Mouse (Mus musculus) ES-E14 (cell line): Measurements from ENCODE around the gene Ptms.

Experiments
- HCFC1 ChIP-seq: IDR thresholded peaks from 2 replicates; pipeline ENCODE4 v1.6.1; 2012; ENCODE audit warnings: low read length, inconsistent platforms, borderline replicate concordance; ENCODE audit not compliant: insufficient read depth
- MAFK ChIP-seq: IDR thresholded peaks from 2 replicates; pipeline ENCODE4 v1.6.1; 2014; ENCODE audit warnings: mild to moderate bottlenecking, low read depth, low read length, inconsistent platforms; ENCODE audit not compliant: insufficient read depth
- ZNF384 ChIP-seq: IDR thresholded peaks from 2 replicates; pipeline ENCODE4 v1.6.1; 2012; ENCODE audit warnings: low read depth, low read length, inconsistent platforms

GRCm38 (mm10) chr6:124914511-124914910 is 5.4 kb downstream of the Ptms start:
- TF ChIP-seq ZNF384 (no peak), HCFC1 (no peak), MAFK (no peak)
